Mouse (Mus musculus) liver, embryonic 14.5 days (tissue): ENCODE data around the gene Kif6. TPM values are rescaled to one million over a fixed set of nuclear protein-coding genes. Genes with fewer than 3 reads are reported as not detected.

Experiments
- ATAC-seq: fragments of 200-750 bp; cut with Nextera tagmentation; 2 replicates; pipeline ENCODE4 v1.8.0; 2017; ENCODE audit warnings: moderate number of reproducible peaks, mild to moderate bottlenecking, moderate library complexity; ENCODE audit not compliant: insufficient read depth
- DNase-seq, 3 experiments: peaks; one replicate each; pipeline ENCODE4 v3.0.0-alpha.2; 2012 to 2013; ENCODE audit warnings: low read depth in 3 of 3, low spot score in 3 of 3
- H3K27ac ChIP-seq: fragments of 300-500 bp; sonication (generic); 2 replicates; pipeline ENCODE4 v1.5.1; 2014; ENCODE audit warnings: moderate library complexity, mild to moderate bottlenecking, control low read depth, inconsistent platforms
- H3K27me3 ChIP-seq: fragments of 300-500 bp; sonication (generic); 2 replicates; pipeline ENCODE4 v1.6.1; 2014; ENCODE audit warnings: mild to moderate bottlenecking, low read length, moderate library complexity; ENCODE audit not compliant: control insufficient read depth, insufficient read depth
- H3K36me3 ChIP-seq: fragments of 300-500 bp; sonication (generic); replicated peaks from 2 replicates; pipeline ENCODE4 v1.6.1; 2014; ENCODE audit warnings: low read depth; ENCODE audit not compliant: control insufficient read depth, insufficient read depth
- H3K4me1 ChIP-seq, 2 experiments: fragments of 200-500 bp in 1 of 2; fragments of 300-500 bp in 1 of 2; sonication (generic) in 1 of 2; replicated peaks; 2 replicates each; pipeline ENCODE4 v1.6.1; 2012 to 2014; ENCODE audit warnings: antibody characterized with exemption in 1 of 2, inconsistent platforms in 1 of 2, low read length in 1 of 2; ENCODE audit not compliant: control insufficient read depth in 2 of 2, insufficient read depth in 2 of 2
- H3K4me2 ChIP-seq: fragments of 300-500 bp; sonication (generic); 2 replicates; pipeline ENCODE4 v1.6.1; 2014; ENCODE audit warnings: low read depth, mild to moderate bottlenecking, control low read depth, moderate library complexity
- H3K4me3 ChIP-seq, 2 experiments: fragments of 200-500 bp in 1 of 2; fragments of 300-500 bp in 1 of 2; sonication (generic) in 1 of 2; 2 replicates each; pipeline ENCODE4 v1.5.1; 2012 to 2014; ENCODE audit warnings: low read depth in 2 of 2, low read length in 2 of 2, mild to moderate bottlenecking in 2 of 2, control low read depth in 1 of 2, inconsistent platforms in 1 of 2, moderate library complexity in 1 of 2; ENCODE audit not compliant: insufficient read depth in 1 of 2
- H3K9ac ChIP-seq: fragments of 300-500 bp; sonication (generic); replicated peaks from 2 replicates; pipeline ENCODE4 v1.6.1; 2014; ENCODE audit warnings: mild to moderate bottlenecking, control low read depth, moderate library complexity
- H3K9me3 ChIP-seq: fragments of 300-500 bp; sonication (generic); 2 replicates; pipeline ENCODE4 v1.6.1; 2016; ENCODE audit warnings: low read length, mixed read lengths; ENCODE audit not compliant: control insufficient read depth
- CTCF ChIP-seq: IDR thresholded peaks from 2 replicates; pipeline ENCODE4 v1.5.1; 2016; ENCODE audit warnings: antibody characterized with exemption, low read depth, control low read depth
- EP300 ChIP-seq: IDR thresholded peaks from 2 replicates; pipeline ENCODE4 v1.6.1; 2016; ENCODE audit warnings: antibody characterized with exemption, low read depth
- WGBS: fragments of 180-500 bp; shearing (Covaris S2); extraction: QIAGEN DNeasy Blood & Tissue Kit; methylation state at CpG from one replicate; pipeline ENCODE4 v1.1.7; 2014; ENCODE audit not compliant: insufficient replicate concordance; 5-methylcytosine and 5-hydroxymethylcytosine counted together
- polyA plus RNA-seq, 2 experiments: library from polyadenylated mRNA; depleted of rRNA in 1 of 2; stranded (reverse) in 1 of 2; unstranded in 1 of 2; fragments of >200 nt; fragmentation: Nextera tagmentation in 1 of 2; extraction: Ambion mirVana in 1 of 2; gene quantifications; 2 replicates each; pipeline versions ENCODE4 v1.2.1 to v1.2.3; 2012 to 2014

The Kif6 gene
- polyA plus RNA-seq, 2 experiments: 0.06 TPM; not detected in 1

DNA sequence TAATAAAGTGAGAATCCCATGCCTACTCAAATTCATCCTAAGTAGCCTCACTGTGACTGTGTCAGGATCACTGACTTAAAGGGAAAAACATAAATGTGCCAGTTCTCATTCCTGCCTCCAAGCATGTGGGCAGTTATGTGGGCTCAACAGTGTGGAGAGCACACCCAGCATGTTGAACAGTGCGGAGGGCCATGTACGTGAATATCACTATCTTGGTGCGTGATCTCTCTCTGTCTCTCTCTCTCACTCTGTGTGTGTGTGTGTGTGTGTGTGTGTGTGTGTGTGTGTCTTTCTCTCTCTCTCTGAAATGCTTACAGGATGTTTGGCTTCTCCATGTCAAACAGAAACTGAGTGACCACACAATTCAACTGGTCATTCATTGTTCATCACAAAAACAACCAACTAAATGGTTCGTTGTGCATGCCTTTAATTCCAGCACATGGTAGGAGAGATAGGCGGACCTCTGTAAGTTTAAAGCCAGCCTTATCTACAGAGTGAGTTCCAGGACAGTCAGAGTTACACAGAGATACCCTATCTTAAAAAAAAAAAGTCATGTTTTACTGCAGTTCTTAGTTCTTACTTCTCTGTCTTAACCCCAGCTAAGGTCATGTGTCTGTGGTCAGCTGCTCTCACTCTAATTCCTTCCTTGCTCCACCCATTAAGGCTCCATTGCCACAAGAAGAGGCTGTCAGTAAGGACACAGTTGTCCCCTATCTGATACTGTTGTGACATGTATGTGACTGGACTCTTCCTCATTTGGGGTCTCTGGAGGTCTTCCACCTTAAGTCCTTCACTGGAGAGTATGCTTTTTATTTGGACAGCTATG is 266.2 kb downstream of the Kif6 start:
- ATAC-seq (peak; percentile 68), DNase-seq (no peak)
- Histone ChIP-seq H3K27ac (no peak overlapping the region), H3K4me1 (peaks cover 0 to 7% of the 10 kb centered on the region in 2 experiments; a peak in 2 of 4 replicates), H3K4me2 (no peak overlapping the region), H3K9ac (no peak overlapping the region), H3K4me3 (no peak overlapping the region), H3K27me3 (no peaks in the 10 kb centered on the region), H3K9me3 (no peaks in the 10 kb centered on the region), H3K36me3 (no peaks in the 10 kb centered on the region)
- WGBS: 23% methylated on average over 5 of the region's 5 CpGs
- no peak for TF ChIP-seq CTCF
- no peak for TF ChIP-seq EP300

DNA sequence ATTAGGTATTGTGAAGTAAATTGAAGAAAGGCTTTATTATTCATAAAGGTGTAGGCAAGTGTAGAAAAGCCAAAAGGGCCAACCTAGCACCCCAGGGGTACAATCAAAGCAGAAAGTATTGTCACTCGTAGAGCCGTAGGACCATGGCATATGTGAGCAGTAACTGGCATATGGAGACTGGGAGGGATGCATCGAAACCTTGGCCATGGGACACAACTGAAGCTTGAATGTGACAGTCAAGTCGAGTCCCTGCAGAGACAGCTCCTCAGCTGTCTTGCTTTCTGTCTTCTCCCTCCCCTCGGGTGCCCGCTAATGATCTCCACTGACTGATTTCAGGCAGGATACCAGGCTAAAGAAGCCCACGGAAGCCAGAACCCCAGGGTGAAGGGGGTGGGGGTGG is 266.9 kb downstream of the Kif6 start:
- Histone ChIP-seq H3K9me3 (no peaks in the 10 kb centered on the region), H3K27ac (no peak overlapping the region), H3K9ac (no peak overlapping the region), H3K36me3 (no peaks in the 10 kb centered on the region), H3K4me1 (peaks cover 0 to 7% of the 10 kb centered on the region in 2 experiments; a peak in 2 of 4 replicates), H3K27me3 (no peaks in the 10 kb centered on the region), H3K4me3 (no peak overlapping the region), H3K4me2 (no peak overlapping the region)
- 50% methylated on average over 7 of the region's 7 CpGs for WGBS
- no peak for ATAC-seq
- no peak for DNase-seq
- TF ChIP-seq EP300 (no peak), CTCF (no peak)

DNA sequence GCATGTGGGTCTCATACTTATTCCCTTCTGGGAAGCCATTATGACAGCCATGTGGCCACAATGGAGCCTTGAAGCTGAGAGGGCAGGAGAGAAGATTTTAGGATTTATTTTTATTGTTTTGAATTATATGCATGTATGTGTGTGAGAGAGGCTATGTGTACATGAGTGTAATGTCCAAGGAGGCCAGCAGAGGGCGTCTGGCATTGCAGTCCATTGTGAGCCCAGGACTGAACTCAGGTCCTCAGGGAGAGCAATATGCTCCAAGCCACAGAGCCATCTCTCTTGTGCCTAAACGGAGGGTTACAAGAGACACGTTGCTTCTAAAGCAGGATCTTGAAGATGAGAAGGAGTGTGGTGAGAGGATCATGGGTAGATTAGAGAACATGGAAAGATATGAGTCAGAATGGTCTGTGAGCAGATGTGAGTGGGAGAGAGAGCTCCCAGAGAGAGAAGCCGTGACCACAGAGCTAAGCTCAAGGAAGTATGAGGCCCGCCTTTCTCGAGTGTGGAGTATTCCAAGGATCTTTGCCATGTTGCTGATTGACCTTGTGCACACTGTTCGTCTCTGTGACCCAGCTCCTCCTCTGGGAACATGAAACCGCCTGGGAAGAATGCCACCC is 268.3 kb downstream of the Kif6 start:
- 70% methylated on average over 8 of the region's 8 CpGs for WGBS
- DNase-seq (no peak), ATAC-seq (no peak)
- Histone ChIP-seq H3K27me3 (no peaks in the 10 kb centered on the region), H3K9me3 (no peaks in the 10 kb centered on the region), H3K27ac (no peak overlapping the region), H3K4me3 (no peak overlapping the region), H3K4me1 (peaks cover 0 to 7% of the 10 kb centered on the region in 2 experiments; a peak in 2 of 4 replicates), H3K36me3 (no peaks in the 10 kb centered on the region), H3K4me2 (no peak overlapping the region), H3K9ac (no peak overlapping the region)
- TF ChIP-seq EP300 (no peak), CTCF (peak; percentile 72)

DNA sequence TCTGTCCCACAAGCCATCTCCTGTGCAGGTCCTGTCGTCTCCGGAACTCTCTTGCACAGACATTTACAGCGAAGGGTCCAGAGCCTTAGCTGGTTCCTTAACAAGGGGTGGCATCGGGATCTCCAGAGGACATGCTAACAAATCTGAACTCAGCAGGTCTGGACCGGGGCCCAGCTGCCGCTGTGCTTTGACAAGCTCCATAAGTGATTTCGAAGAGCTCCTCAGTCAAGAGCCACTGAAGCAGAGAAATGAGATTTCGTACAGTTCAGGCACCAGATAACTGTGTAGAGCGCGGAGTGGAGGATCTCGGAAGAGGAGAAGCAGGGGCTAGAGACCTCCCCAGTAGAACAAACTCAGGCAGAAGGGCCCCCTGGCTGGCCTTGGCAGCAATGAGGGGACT is 270.1 kb downstream of the Kif6 start:
- Histone ChIP-seq H3K4me1 (peaks cover 0 to 7% of the 10 kb centered on the region in 2 experiments; a peak in 2 of 4 replicates), H3K9ac (no peak overlapping the region), H3K27ac (no peak overlapping the region), H3K4me3 (no peak overlapping the region), H3K27me3 (no peaks in the 10 kb centered on the region), H3K9me3 (no peaks in the 10 kb centered on the region), H3K36me3 (no peaks in the 10 kb centered on the region), H3K4me2 (no peak overlapping the region)
- TF ChIP-seq EP300 (no peak), CTCF (no peak)
- 71% methylated on average over 11 of the region's 11 CpGs for WGBS
- no peak for DNase-seq
- no peak for ATAC-seq

DNA sequence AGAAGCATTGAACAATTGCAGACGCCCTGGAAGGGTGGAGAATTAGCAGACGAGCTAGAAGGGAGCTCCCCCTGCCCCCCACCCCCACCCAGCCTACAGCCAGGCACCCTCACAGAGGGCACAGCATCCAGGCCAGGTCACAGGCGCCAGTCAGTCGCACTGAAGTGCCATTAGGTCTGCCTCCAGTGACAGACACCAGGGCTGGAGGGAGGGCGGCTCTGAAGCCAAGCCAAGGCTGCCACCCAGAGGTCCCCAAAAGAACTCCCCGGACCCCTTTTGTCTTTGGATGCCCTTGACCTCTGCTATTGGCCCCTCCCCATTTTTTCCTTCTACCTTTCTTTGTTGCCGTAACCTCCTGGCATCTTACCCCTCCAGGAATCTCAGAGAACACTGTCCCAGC is 274.7 kb downstream of the Kif6 start:
- DNase-seq (no peak), ATAC-seq (no peak)
- H3K27me3 ChIP-seq: no peaks in the 10 kb centered on the region
- no peak overlapping the region for H3K4me2 ChIP-seq
- no peaks in the 10 kb centered on the region for H3K9me3 ChIP-seq
- H3K36me3 ChIP-seq: no peaks in the 10 kb centered on the region
- H3K27ac ChIP-seq: no peak overlapping the region
- no peak overlapping the region for H3K4me3 ChIP-seq
- H3K4me1 ChIP-seq: no peaks in the 10 kb centered on the region
- H3K9ac ChIP-seq: no peak overlapping the region
- no peak for TF ChIP-seq EP300
- TF ChIP-seq CTCF: no peak
- 47% methylated on average over 7 of the region's 7 CpGs for WGBS
